Mouse (Mus musculus): ENCODE data around the gene Elk1. TPM values are rescaled to one million over a fixed set of nuclear protein-coding genes. Genes with fewer than 3 reads are reported as not detected.

Gene Elk1
- 13.8 and 17.7 TPM in 2 replicates for polyA plus RNA-seq (2016; fragmentation: Nextera tagmentation; extraction: Ambion mirVana)

GRCm38 (mm10) chrX:20950191-20950880 is at the start of gene Elk1:
Gene Elk1 (minus strand): TSS chrX:20950608.
- H3K4me1 ChIP-seq = no peaks in the 10 kb centered on the region
- H3K27ac ChIP-seq = peak within 1 kb of the TSS; percentile 83
- peak within 1 kb of the TSS; percentile 64 for H3K4me3 ChIP-seq
- H3K27me3 ChIP-seq (ENCODE audit: low read depth, poor library complexity, severe bottlenecking) = no peaks in the 10 kb centered on the region
- DNase-seq (ENCODE audit: low spot score) = peak; percentile 79
- H3K36me3 ChIP-seq = no peaks in the 10 kb centered on the region
- 6% methylated on average over 26 of the region's 30 CpGs for WGBS
- no peaks in the 10 kb centered on the region for H3K9me3 ChIP-seq (replicated peaks)

DNA sequence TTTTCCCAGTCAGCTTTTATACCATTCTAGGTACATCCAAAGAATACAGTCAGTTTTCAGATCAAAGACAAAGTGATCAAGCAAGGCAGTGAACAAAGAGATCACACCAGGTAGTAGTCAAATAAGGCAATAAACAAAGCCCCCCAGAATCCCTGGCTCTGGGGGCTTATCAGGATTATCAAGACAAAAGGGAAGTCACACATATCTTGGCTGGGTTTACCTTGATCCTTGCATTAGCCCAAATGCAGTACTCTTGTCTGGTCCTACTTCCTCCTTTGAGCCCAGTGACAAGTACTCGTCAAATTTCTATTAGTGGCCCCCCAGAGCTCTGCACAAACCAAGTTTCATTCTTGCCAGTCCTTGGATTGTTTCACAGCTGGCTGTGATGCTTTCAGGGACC is 30.5 kb upstream of the Elk1 start:
- Histone ChIP-seq H3K4me1 (no peaks in the 10 kb centered on the region), H3K4me3 (no peak overlapping the region), H3K9me3 (replicated peaks) (no peaks in the 10 kb centered on the region), H3K27me3 (ENCODE audit: low read depth, poor library complexity, severe bottlenecking) (no peaks in the 10 kb centered on the region), H3K27ac (no peak overlapping the region), H3K36me3 (peaks cover 10% of the 10 kb centered on the region)
- WGBS = 67% methylated on average over 1 of the region's 1 CpGs
- no peak for DNase-seq (ENCODE audit: low spot score)

GRCm38 (mm10) chrX:20961477-20962378 is 11.3 kb upstream of the Elk1 start, which contains the start of gene Uxt:
Gene Uxt (minus strand): TSS chrX:20962017.
- Histone ChIP-seq H3K36me3 (0 out of 2 replicates have a peak, but pooled peaks cover 7% of the 10 kb centered on the region), H3K27ac (peak within 1 kb of the TSS; percentile 74; the same call in 1 of the 2 replicates), H3K27me3 (ENCODE audit: low read depth, poor library complexity, severe bottlenecking) (no peaks in the 10 kb centered on the region), H3K4me1 (no peaks in the 10 kb centered on the region), H3K9me3 (replicated peaks) (no peaks in the 10 kb centered on the region), H3K4me3 (peak within 1 kb of the TSS; percentile 58)
- WGBS = 11% methylated on average over 57 of the region's 57 CpGs
- DNase-seq (ENCODE audit: low spot score) = peak; percentile 89

- H3K4me1 ChIP-seq = no peaks in the 10 kb centered on the region
- H3K27me3 ChIP-seq (ENCODE audit: low read depth, poor library complexity, severe bottlenecking) = no peaks in the 10 kb centered on the region
- no peak overlapping the region for H3K4me3 ChIP-seq
- DNase-seq (ENCODE audit: low spot score) = peak; percentile 39
- no peak overlapping the region for H3K27ac ChIP-seq
- H3K36me3 ChIP-seq = peaks cover 3% of the 10 kb centered on the region
- 17% methylated on average over 4 of the region's 4 CpGs for WGBS
- no peaks in the 10 kb centered on the region for H3K9me3 ChIP-seq (replicated peaks)
Measured at GRCm38 (mm10) chrX:20946055-20946454, 4.4 kb downstream of the Elk1 start.

- no peak for DNase-seq (ENCODE audit: low spot score)
- Histone ChIP-seq H3K36me3 (peaks cover 58% of the 10 kb centered on the region), H3K27me3 (ENCODE audit: low read depth, poor library complexity, severe bottlenecking) (no peaks in the 10 kb centered on the region), H3K4me3 (no peak overlapping the region), H3K27ac (no peak overlapping the region), H3K9me3 (replicated peaks) (no peaks in the 10 kb centered on the region), H3K4me1 (no peaks in the 10 kb centered on the region)
- WGBS = 86% methylated on average over 1 of the region's 1 CpGs
Measured at GRCm38 (mm10) chrX:20931963-20932362, 18.4 kb downstream of the Elk1 start.

DNA sequence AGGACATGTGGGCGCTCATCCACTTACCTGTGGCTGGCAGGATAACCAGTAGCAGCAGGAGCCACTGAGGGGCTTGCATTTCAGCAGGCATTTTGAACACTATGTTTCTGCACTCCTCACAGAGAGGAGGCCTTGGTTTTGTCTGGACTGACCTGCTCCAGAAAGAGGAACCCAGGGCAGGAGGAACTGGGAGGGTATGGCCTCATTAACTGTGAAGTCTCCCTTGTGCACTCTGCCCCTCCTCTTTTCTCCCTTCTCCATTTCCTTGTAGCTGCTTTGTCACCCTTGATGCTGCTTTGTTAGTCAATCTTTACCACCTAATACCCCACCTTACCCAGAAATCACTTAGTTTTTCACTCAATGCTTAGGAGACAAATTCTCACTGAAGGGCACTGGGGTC is 19.0 kb downstream of the Elk1 start, which contains the start of gene Cfp:
Gene Cfp (minus strand): TSS at position 192 of the 400 bp plus-strand sequence.
- H3K4me3 ChIP-seq = no peak within 1 kb of the TSS
- no peaks in the 10 kb centered on the region for H3K27me3 ChIP-seq (ENCODE audit: low read depth, poor library complexity, severe bottlenecking)
- DNase-seq (ENCODE audit: low spot score) = no peak
- H3K27ac ChIP-seq = no peak within 1 kb of the TSS
- no peaks in the 10 kb centered on the region for H3K9me3 ChIP-seq (replicated peaks)
- peaks cover 54% of the 10 kb centered on the region for H3K36me3 ChIP-seq
- 75% methylated on average over 1 of the region's 1 CpGs for WGBS
- no peaks in the 10 kb centered on the region for H3K4me1 ChIP-seq

DNA sequence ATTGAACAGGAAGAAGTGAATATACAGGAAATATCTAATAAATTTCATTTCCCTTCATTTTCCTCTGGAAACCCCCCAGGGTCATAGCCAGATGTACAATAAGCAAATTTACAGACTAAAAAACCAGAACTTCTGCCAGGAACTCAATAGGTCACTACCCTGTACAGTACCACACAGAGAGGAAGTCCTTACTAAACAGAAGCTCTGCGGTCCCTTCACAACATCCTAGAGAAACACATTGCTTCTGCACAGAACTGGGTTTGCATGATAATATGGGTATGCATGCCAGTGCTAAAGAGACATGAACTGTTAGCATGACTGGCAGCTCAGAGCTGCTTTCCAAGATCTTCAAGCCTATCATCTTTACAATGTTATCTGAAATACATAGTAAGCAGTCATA is 20.5 kb downstream of the Elk1 start:
- no peaks in the 10 kb centered on the region for H3K27me3 ChIP-seq (ENCODE audit: low read depth, poor library complexity, severe bottlenecking)
- DNase-seq (ENCODE audit: low spot score) = no peak
- H3K4me1 ChIP-seq = no peaks in the 10 kb centered on the region
- H3K36me3 ChIP-seq = peaks cover 39% of the 10 kb centered on the region
- H3K4me3 ChIP-seq = no peak overlapping the region
- no peaks in the 10 kb centered on the region for H3K9me3 ChIP-seq (replicated peaks)
- H3K27ac ChIP-seq = no peak overlapping the region
- 94% methylated on average over 1 of the region's 1 CpGs for WGBS

DNA sequence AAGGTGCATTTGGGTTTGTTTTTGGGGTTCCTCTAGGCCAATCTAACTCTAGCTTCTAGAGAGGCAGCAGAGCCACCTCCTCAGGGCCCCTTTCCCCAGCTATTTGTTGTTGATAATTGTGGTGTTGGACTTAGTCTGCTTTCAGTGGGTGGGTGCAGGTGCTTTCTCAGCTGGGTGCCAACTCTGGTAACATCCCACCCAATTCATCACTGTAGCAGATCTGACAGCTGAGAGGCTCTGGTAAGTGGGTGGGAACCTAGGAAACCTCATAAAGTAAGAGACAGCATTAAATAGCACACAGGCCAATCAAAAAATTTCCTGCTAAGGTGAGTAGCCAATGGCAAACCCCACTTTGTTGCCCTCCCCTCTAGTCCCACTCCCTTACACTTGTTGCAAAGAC is 25.4 kb downstream of the Elk1 start:
- DNase-seq (ENCODE audit: low spot score) = no peak
- Histone ChIP-seq H3K36me3 (peaks cover 23% of the 10 kb centered on the region), H3K4me3 (no peak overlapping the region), H3K4me1 (peaks cover 5% of the 10 kb centered on the region), H3K27ac (no peak overlapping the region), H3K9me3 (replicated peaks) (no peaks in the 10 kb centered on the region), H3K27me3 (ENCODE audit: low read depth, poor library complexity, severe bottlenecking) (peaks cover 6% of the 10 kb centered on the region)

- 61% methylated on average over 1 of the region's 1 CpGs for WGBS
- DNase-seq (ENCODE audit: low spot score) = no peak
- H3K4me3 ChIP-seq = no peak overlapping the region
Measured at GRCm38 (mm10) chrX:20923506-20923905, 26.9 kb downstream of the Elk1 start.

DNA sequence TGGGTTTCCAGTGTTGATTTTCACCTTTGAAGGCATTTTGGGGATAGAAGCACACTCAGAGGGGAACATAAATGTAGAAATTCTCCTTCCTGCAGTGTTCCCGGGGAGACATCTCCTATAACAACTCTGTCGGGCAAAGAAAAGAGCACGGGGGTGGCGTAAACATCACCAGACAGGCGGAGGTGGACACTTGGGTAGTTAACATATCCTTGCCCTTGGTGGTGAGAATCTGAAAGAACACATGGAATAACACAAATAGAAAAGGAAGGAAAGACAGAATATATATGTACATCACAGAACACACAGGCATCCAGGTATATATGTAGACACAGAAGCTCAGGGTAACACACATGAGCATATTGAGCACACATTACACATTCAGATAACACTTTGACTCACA is 29.0 kb downstream of the Elk1 start:
- no peaks in the 10 kb centered on the region for H3K9me3 ChIP-seq (replicated peaks)
- H3K4me3 ChIP-seq = peak overlapping the region; percentile 46
- no peak overlapping the region for H3K27ac ChIP-seq
- peaks cover 19% of the 10 kb centered on the region for H3K27me3 ChIP-seq (ENCODE audit: low read depth, poor library complexity, severe bottlenecking)
- 43% methylated on average over 5 of the region's 5 CpGs for WGBS
- H3K4me1 ChIP-seq = peaks cover 5% of the 10 kb centered on the region
- no peak for DNase-seq (ENCODE audit: low spot score)
- H3K36me3 ChIP-seq = no peaks in the 10 kb centered on the region

More at GRCm38 (mm10) chrX:20923506-20923905, 26.9 kb downstream of the Elk1 start:
- Histone ChIP-seq H3K4me1 (peaks cover 5% of the 10 kb centered on the region), H3K36me3 (peaks cover 17% of the 10 kb centered on the region), H3K27me3 (ENCODE audit: low read depth, poor library complexity, severe bottlenecking) (peaks cover 19% of the 10 kb centered on the region), H3K27ac (no peak overlapping the region), H3K9me3 (replicated peaks) (no peaks in the 10 kb centered on the region)

DNA sequence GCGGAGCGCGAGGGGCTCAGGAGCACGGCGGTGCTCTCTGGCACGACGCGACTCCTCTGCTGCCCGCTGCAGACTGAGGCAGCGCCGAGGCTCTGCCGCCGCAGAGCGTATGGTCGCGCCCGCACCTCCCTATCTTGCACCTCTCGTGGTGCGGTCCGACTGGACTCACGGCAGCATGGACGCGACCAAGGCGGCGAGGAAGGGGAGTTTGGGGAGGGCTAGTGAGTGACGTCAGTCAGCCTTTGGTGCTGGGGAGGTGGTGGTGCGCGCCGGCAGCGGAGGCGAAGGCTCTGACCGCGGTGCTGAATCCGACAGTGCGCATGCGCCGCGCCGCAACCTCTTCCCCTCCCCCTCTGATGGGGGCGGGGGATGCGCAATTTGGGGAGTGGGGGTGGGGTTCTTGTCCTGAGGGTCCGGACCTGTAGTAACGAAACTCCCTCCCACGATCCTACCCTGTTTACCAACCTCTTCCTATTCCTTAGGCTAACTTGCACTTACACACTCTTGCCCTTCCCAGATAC is 29.5 kb downstream of the Elk1 start, which contains the start of gene Syn1:
Gene Syn1 (minus strand): TSS at position 161 of the 521 bp plus-strand sequence.
- 11% methylated on average over 35 of the region's 44 CpGs for WGBS
- DNase-seq (ENCODE audit: low spot score) = peak; percentile 80
- Histone ChIP-seq H3K36me3 (no peaks in the 10 kb centered on the region), H3K27ac (no peak within 1 kb of the TSS), H3K4me1 (peaks cover 5% of the 10 kb centered on the region), H3K9me3 (replicated peaks) (no peaks in the 10 kb centered on the region), H3K27me3 (ENCODE audit: low read depth, poor library complexity, severe bottlenecking) (peaks cover 19% of the 10 kb centered on the region), H3K4me3 (peak within 1 kb of the TSS; percentile 46)

GRCm38 (mm10) chrX:20920249-20920843 is 30.1 kb downstream of the Elk1 start:
- Histone ChIP-seq H3K27ac (no peak overlapping the region), H3K4me1 (peaks cover 5% of the 10 kb centered on the region), H3K27me3 (ENCODE audit: low read depth, poor library complexity, severe bottlenecking) (peaks cover 19% of the 10 kb centered on the region), H3K4me3 (peak overlapping the region; percentile 46), H3K9me3 (replicated peaks) (no peaks in the 10 kb centered on the region), H3K36me3 (no peaks in the 10 kb centered on the region)
- 13% methylated on average over 39 of the region's 49 CpGs for WGBS
- DNase-seq (ENCODE audit: low spot score) = no peak
